Mouse (Mus musculus) CH12.LX (cell line): Measurements from ENCODE around the gene Vti1a.

ENCODE experiments used
- CTCF ChIP-seq, 2 experiments: IDR thresholded peaks in 1 of 2; conservative IDR thresholded peaks in 1 of 2; 2 replicates each; pipeline ENCODE4 v1.5.1; 2011 to 2012; ENCODE audit warnings: low read depth in 2 of 2, low read length in 2 of 2, improper control_type of control experiment in 1 of 2, inconsistent platforms in 1 of 2, mild to moderate bottlenecking in 1 of 2, moderate library complexity in 1 of 2
- ETS1 ChIP-seq: conservative IDR thresholded peaks from 2 replicates; pipeline ENCODE4 v1.6.1; 2012; ENCODE audit warnings: low read depth, mild to moderate bottlenecking, inconsistent platforms, low read length, improper control_type of control experiment, moderate library complexity
- HCFC1 ChIP-seq: IDR thresholded peaks from 2 replicates; pipeline ENCODE4 v1.6.1; 2012; ENCODE audit warnings: low read depth, mild to moderate bottlenecking, inconsistent platforms, low read length, improper control_type of control experiment
- KAT2A ChIP-seq: IDR thresholded peaks from 2 replicates; pipeline ENCODE4 v1.6.1; 2012; ENCODE audit warnings: low read length, improper control_type of control experiment, inconsistent platforms; ENCODE audit not compliant: insufficient replicate concordance
- MAFK ChIP-seq: IDR thresholded peaks from 2 replicates; pipeline ENCODE4 v1.6.1; 2011; ENCODE audit warnings: low read length, improper control_type of control experiment; ENCODE audit not compliant: insufficient replicate concordance
- MAZ ChIP-seq: IDR thresholded peaks from 2 replicates; pipeline ENCODE4 v1.6.1; 2012; ENCODE audit warnings: low read depth, mild to moderate bottlenecking, inconsistent platforms, low read length, improper control_type of control experiment, moderate library complexity
- MEF2A ChIP-seq: IDR thresholded peaks from 2 replicates; pipeline ENCODE4 v1.6.1; 2014; ENCODE audit warnings: low read depth, mild to moderate bottlenecking, inconsistent platforms, low read length, improper control_type of control experiment, borderline replicate concordance
- POLR2A ChIP-seq: IDR thresholded peaks from 2 replicates; pipeline ENCODE4 v1.6.1; 2011; ENCODE audit warnings: low read depth, mild to moderate bottlenecking, improper control_type of control experiment, low read length
- POLR2AphosphoS2 ChIP-seq: IDR thresholded peaks from 2 replicates; pipeline ENCODE4 v1.6.1; 2011; ENCODE audit warnings: low read depth, low read length, improper control_type of control experiment
- TCF12 ChIP-seq: IDR thresholded peaks from 2 replicates; pipeline ENCODE4 v1.6.1; 2014; ENCODE audit warnings: low read depth, mild to moderate bottlenecking, inconsistent platforms, low read length, improper control_type of control experiment
- USF1 ChIP-seq: IDR thresholded peaks from 2 replicates; pipeline ENCODE4 v1.6.1; 2014; ENCODE audit warnings: low read depth, mild to moderate bottlenecking, inconsistent platforms, low read length, improper control_type of control experiment
- USF2 ChIP-seq: conservative IDR thresholded peaks from 2 replicates; pipeline ENCODE4 v1.6.1; 2011; ENCODE audit warnings: low read depth, low read length, improper control_type of control experiment
- ZMIZ1 ChIP-seq: IDR thresholded peaks from 2 replicates; pipeline ENCODE4 v1.6.1; 2012; ENCODE audit warnings: low read depth, mild to moderate bottlenecking, inconsistent platforms, low read length, improper control_type of control experiment

DNA sequence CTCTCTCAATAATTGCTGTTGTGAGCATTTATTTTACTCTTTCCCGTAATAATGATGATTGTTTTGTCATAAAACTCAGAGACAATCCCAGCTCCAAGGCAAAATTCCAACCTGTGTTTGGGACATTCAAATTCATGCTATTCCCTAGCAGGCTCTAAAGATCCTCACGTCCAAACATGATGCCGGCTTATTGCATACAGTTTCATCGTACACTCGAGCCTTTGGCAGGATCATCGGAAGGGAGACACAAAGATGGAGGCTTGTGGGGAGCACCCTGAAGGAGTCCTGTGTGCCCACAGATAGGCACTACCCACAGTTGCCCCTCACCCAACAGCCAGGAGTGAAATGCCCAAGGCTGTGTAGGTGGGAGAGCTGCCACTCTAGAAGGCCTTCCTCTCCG, 208.3 kb downstream of the Vti1a start:
- TF ChIP-seq CTCF (conservative IDR thresholded peaks at IDR 0.05 in 1 of 2, IDR thresholded peaks at IDR 0.05 in 1 of 2; ENCODE audit: low read depth in 2 of 2, low read length in 2 of 2), result no peak
- no peak for TF ChIP-seq USF1
- no peak for TF ChIP-seq POLR2A
- no peak for TF ChIP-seq MAZ
- TF ChIP-seq POLR2AphosphoS2, result no peak
- TF ChIP-seq TCF12, result no peak
- TF ChIP-seq HCFC1, result no peak
- TF ChIP-seq KAT2A, result no peak
- TF ChIP-seq MEF2A, result no peak
- TF ChIP-seq ZMIZ1, result no peak
- no peak for TF ChIP-seq ETS1
- TF ChIP-seq USF2, result no peak
- TF ChIP-seq MAFK, result no peak
